Mouse (Mus musculus): Measurements from ENCODE around the gene Rasgef1b. TPM values are rescaled to one million over a fixed set of nuclear protein-coding genes. Genes with fewer than 3 reads are reported as not detected.

The Rasgef1b gene
- total RNA-seq, 2 experiments from 2014 or later, result 26.7 to 32.2 TPM

- DNase-seq (ENCODE audit: low spot score in 2 of 2), result no peak
Observed at GRCm38 (mm10) chr5:99711947-99712346, 16.9 kb downstream of the Rasgef1b start.

GRCm38 (mm10) chr5:99708706-99709105, 20.2 kb downstream of the Rasgef1b start:
- no peak for DNase-seq (ENCODE audit: low spot score in 2 of 2)

- DNase-seq (ENCODE audit: low spot score in 2 of 2), result no peak
Observed at GRCm38 (mm10) chr5:99707261-99707660, 21.6 kb downstream of the Rasgef1b start.

- no peak for DNase-seq (ENCODE audit: low spot score in 2 of 2)
Observed at GRCm38 (mm10) chr5:99701811-99702210, 27.1 kb downstream of the Rasgef1b start.

- DNase-seq (ENCODE audit: low spot score in 2 of 2), result peak; percentile 21 to 44
Observed at GRCm38 (mm10) chr5:99694712-99695360, 34.0 kb downstream of the Rasgef1b start.

- no peak for DNase-seq (ENCODE audit: low spot score in 2 of 2)
Observed at GRCm38 (mm10) chr5:99689909-99690308, 39.0 kb downstream of the Rasgef1b start.

- no peak for DNase-seq (ENCODE audit: low spot score in 2 of 2)
Observed at GRCm38 (mm10) chr5:99687894-99688293, 41.0 kb downstream of the Rasgef1b start.

- DNase-seq (ENCODE audit: low spot score in 2 of 2), result no peak
Observed at GRCm38 (mm10) chr5:99684023-99684422, 44.8 kb downstream of the Rasgef1b start.

GRCm38 (mm10) chr5:99669971-99670571, 58.8 kb downstream of the Rasgef1b start:
- DNase-seq (ENCODE audit: low spot score in 2 of 2), result no peak

- no peak for DNase-seq (ENCODE audit: low spot score in 2 of 2)
Observed at GRCm38 (mm10) chr5:99656024-99656423, 72.8 kb downstream of the Rasgef1b start.

- no peak for DNase-seq (ENCODE audit: low spot score in 2 of 2)
Observed at GRCm38 (mm10) chr5:99652931-99653330, 75.9 kb downstream of the Rasgef1b start.

- DNase-seq (ENCODE audit: low spot score in 2 of 2), result no peak
Observed at GRCm38 (mm10) chr5:99641407-99641806, 87.5 kb downstream of the Rasgef1b start.

- no peak for DNase-seq (ENCODE audit: low spot score in 2 of 2)
Observed at GRCm38 (mm10) chr5:99636575-99636974, 92.3 kb downstream of the Rasgef1b start.

- no peak for DNase-seq (ENCODE audit: low spot score in 2 of 2)
Observed at GRCm38 (mm10) chr5:99634010-99634541, 94.8 kb downstream of the Rasgef1b start.

GRCm38 (mm10) chr5:99633548-99633947, 95.3 kb downstream of the Rasgef1b start:
- DNase-seq (ENCODE audit: low spot score in 2 of 2), result no peak

GRCm38 (mm10) chr5:99632649-99633310, 96.1 kb downstream of the Rasgef1b start:
- DNase-seq (ENCODE audit: low spot score in 2 of 2), result no peak

- DNase-seq (ENCODE audit: low spot score in 2 of 2), result no peak
Observed at GRCm38 (mm10) chr5:99630087-99630486, 98.8 kb downstream of the Rasgef1b start.

GRCm38 (mm10) chr5:99625603-99626002, 103.3 kb downstream of the Rasgef1b start:
- no peak for DNase-seq (ENCODE audit: low spot score in 2 of 2)

- no peak for DNase-seq (ENCODE audit: low spot score in 2 of 2)
Observed at GRCm38 (mm10) chr5:99620771-99621170, 108.1 kb downstream of the Rasgef1b start.

- no peak for DNase-seq (ENCODE audit: low spot score in 2 of 2)
Observed at GRCm38 (mm10) chr5:99617271-99617800, 111.5 kb downstream of the Rasgef1b start.

- DNase-seq (ENCODE audit: low spot score in 2 of 2), result peak; percentile 15 to 25
Observed at GRCm38 (mm10) chr5:99613321-99614118, 115.3 kb downstream of the Rasgef1b start.
